Mouse (Mus musculus): ENCODE results near the gene Nfia. TPM values are rescaled to one million over a fixed set of nuclear protein-coding genes. Genes with fewer than 3 reads are reported as not detected.
A peak's percentile ranks its signal among the peaks of the same experiment; 100 is the strongest.

Nfia gene
- polyA plus RNA-seq, 1 experiment from 2014 or later = 45.4 TPM

DNA sequence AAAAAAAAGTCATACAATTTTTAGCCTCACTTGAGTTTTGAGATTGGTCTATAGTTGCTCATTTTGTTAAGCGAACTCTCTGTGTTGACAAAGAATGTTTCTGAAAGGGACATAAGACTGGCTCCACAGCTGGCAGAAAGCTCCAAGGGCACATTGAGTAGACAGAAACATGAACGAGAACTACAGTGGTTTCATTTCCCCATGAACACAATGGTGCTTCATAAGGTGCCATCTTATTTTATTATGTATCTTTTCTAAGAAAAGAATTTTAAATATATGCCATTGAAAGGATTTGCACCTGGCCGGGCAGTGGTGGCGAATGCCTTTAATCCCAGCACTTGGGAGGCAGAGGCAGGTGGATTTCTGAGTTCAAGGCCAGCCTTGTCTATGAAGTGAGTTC lies 337.4 kb downstream of the Nfia start:
- Histone ChIP-seq H3K36me3 (ENCODE audit: control insufficient read depth, insufficient read depth, low read length) (no peaks in the 10 kb centered on the region), H3K27me3 (ENCODE audit: control insufficient read depth, insufficient read depth, low read length) (peaks cover 6% of the 10 kb centered on the region; the same call in 1 of the 2 replicates), H3K9me3 (ENCODE audit: control insufficient read depth, low read length) (no peaks in the 10 kb centered on the region), H3K27ac (ENCODE audit: low read depth, low read length) (peak overlapping the region; percentile 96), H3K4me1 (replicated peaks; ENCODE audit: control insufficient read depth, insufficient read depth, low read length) (peaks cover 29% of the 10 kb centered on the region), H3K4me3 (ENCODE audit: low read depth, low read length) (no peak overlapping the region), H3K4me2 (ENCODE audit: low read depth, low read length, severe bottlenecking) (no peak overlapping the region), H3K9ac (ENCODE audit: low read length) (no peak overlapping the region; the same call in 1 of the 2 replicates)
- ATAC-seq (replicated peaks; ENCODE audit: low FRiP score) (no peak), DNase-seq (ENCODE audit: low spot score) (no peak)
- WGBS = 76% methylated on average over 4 of the region's 4 CpGs

DNA sequence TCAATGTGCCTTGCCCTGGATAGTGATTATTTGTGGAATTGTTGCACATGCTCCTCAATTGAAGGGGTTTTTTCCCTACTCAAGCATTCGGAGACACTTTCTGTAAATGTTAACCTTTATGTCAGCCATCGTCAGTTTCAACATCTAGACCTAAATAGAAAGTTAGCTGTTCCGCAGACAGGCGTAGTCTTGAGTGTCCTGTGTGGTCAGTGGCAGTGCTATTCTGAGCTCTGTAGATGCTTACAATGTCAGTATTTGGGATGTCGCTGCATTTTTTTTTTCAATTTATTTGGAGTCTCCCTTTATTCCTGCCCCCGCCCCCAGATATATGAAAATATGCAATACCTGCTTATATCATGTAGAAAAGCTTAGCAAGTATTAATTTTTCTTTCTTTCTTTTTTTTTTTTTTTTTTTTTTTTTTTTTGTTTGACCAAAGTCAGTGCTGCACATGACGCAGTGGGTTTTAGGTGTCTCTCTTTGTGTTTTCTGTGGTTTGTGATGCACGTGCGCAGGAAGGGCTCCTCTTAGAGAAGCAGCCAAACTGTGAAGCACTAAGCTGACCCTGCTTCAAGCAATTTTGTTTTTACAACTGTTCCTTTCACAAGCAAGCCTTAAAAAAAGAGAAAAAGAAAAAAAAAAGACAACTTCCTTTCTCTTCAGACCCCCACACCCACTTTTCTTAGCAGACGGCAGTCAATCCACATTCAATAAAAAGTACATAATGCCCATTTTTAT lies 340.9 kb downstream of the Nfia start:
- Histone ChIP-seq H3K4me1 (replicated peaks; ENCODE audit: control insufficient read depth, insufficient read depth, low read length) (peaks cover 12% of the 10 kb centered on the region; the same call in 1 of the 2 replicates), H3K36me3 (ENCODE audit: control insufficient read depth, insufficient read depth, low read length) (no peaks in the 10 kb centered on the region), H3K27ac (ENCODE audit: low read depth, low read length) (no peak overlapping the region), H3K4me3 (ENCODE audit: low read depth, low read length) (no peak overlapping the region), H3K9me3 (ENCODE audit: control insufficient read depth, low read length) (no peaks in the 10 kb centered on the region), H3K4me2 (ENCODE audit: low read depth, low read length, severe bottlenecking) (no peak overlapping the region), H3K27me3 (ENCODE audit: control insufficient read depth, insufficient read depth, low read length) (no peaks in the 10 kb centered on the region), H3K9ac (ENCODE audit: low read length) (no peak overlapping the region)
- DNase-seq (ENCODE audit: low spot score) (no peak), ATAC-seq (replicated peaks; ENCODE audit: low FRiP score) (no peak)
- 83% methylated on average over 10 of the region's 10 CpGs for WGBS

DNA sequence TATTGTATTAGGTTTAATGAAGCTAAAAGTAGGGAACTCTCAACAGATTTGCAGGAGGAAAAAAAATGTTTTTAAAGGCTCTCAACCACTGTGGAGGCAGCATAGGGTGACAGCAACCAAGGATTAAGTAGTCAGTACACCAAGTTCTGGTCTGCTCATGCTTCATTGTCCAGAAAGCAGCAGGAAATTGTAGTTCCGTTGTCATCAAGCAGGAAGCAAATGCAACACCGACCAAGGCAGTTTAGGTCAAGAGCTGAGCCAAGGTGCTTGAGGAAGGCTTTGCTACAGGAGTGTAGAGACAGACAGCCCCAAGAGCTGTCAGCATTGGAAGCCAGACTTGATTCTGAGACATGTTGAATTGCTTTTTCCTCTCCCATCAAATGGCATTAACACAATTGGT lies 342.4 kb downstream of the Nfia start:
- DNase-seq (ENCODE audit: low spot score) (no peak), ATAC-seq (replicated peaks; ENCODE audit: low FRiP score) (no peak)
- no peaks in the 10 kb centered on the region for H3K36me3 ChIP-seq (ENCODE audit: control insufficient read depth, insufficient read depth, low read length)
- no peak overlapping the region for H3K4me3 ChIP-seq (ENCODE audit: low read depth, low read length)
- WGBS = 86% methylated on average over 2 of the region's 2 CpGs
- H3K9ac ChIP-seq (ENCODE audit: low read length) = no peak overlapping the region
- no peaks in the 10 kb centered on the region for H3K9me3 ChIP-seq (ENCODE audit: control insufficient read depth, low read length)
- H3K27me3 ChIP-seq (ENCODE audit: control insufficient read depth, insufficient read depth, low read length) = no peaks in the 10 kb centered on the region
- no peak overlapping the region for H3K27ac ChIP-seq (ENCODE audit: low read depth, low read length)
- H3K4me2 ChIP-seq (ENCODE audit: low read depth, low read length, severe bottlenecking) = no peak overlapping the region
- peaks cover 2% of the 10 kb centered on the region; the same call in 1 of the 2 replicates for H3K4me1 ChIP-seq (replicated peaks; ENCODE audit: control insufficient read depth, insufficient read depth, low read length)

GRCm38 (mm10) chr4:98115401-98115800 lies 342.9 kb downstream of the Nfia start:
- ATAC-seq (replicated peaks; ENCODE audit: low FRiP score) (no peak), DNase-seq (ENCODE audit: low spot score) (no peak)
- no peak overlapping the region for H3K27ac ChIP-seq (ENCODE audit: low read depth, low read length)
- no peak overlapping the region for H3K4me3 ChIP-seq (ENCODE audit: low read depth, low read length)
- H3K36me3 ChIP-seq (ENCODE audit: control insufficient read depth, insufficient read depth, low read length) = no peaks in the 10 kb centered on the region
- no peaks in the 10 kb centered on the region for H3K27me3 ChIP-seq (ENCODE audit: control insufficient read depth, insufficient read depth, low read length)
- peaks cover 2% of the 10 kb centered on the region; the same call in 1 of the 2 replicates for H3K4me1 ChIP-seq (replicated peaks; ENCODE audit: control insufficient read depth, insufficient read depth, low read length)
- no peak overlapping the region for H3K4me2 ChIP-seq (ENCODE audit: low read depth, low read length, severe bottlenecking)
- no peak overlapping the region for H3K9ac ChIP-seq (ENCODE audit: low read length)
- H3K9me3 ChIP-seq (ENCODE audit: control insufficient read depth, low read length) = no peaks in the 10 kb centered on the region
- 87% methylated on average over 4 of the region's 4 CpGs for WGBS

DNA sequence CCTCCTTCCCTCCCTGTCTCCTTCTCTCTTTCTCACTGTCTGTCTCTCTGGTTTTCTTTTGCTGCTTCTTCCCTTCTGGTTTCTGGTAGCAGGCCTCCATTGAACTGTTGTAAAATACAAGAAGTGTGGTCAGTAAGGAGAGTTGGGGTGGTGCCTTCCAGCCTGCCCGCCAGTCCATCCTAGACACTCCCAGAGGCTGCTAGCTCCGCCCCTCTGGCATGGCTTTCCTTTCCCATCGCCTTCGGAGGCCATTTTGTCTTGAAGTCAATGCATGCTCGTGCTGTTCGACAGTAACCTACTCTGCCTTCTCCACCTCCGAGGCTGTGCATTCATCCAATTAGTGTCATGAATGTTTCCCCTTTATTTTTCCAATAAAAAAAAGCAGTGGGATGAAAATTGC lies 343.5 kb downstream of the Nfia start:
- ATAC-seq (replicated peaks; ENCODE audit: low FRiP score) (no peak), DNase-seq (ENCODE audit: low spot score) (peak; percentile 46)
- H3K4me2 ChIP-seq (ENCODE audit: low read depth, low read length, severe bottlenecking) = no peak overlapping the region
- H3K4me3 ChIP-seq (ENCODE audit: low read depth, low read length) = no peak overlapping the region
- H3K4me1 ChIP-seq (replicated peaks; ENCODE audit: control insufficient read depth, insufficient read depth, low read length) = peaks cover 2% of the 10 kb centered on the region; the same call in 1 of the 2 replicates
- no peaks in the 10 kb centered on the region for H3K36me3 ChIP-seq (ENCODE audit: control insufficient read depth, insufficient read depth, low read length)
- H3K27ac ChIP-seq (ENCODE audit: low read depth, low read length) = no peak overlapping the region
- no peak overlapping the region for H3K9ac ChIP-seq (ENCODE audit: low read length)
- 93% methylated on average over 7 of the region's 7 CpGs for WGBS
- no peaks in the 10 kb centered on the region for H3K9me3 ChIP-seq (ENCODE audit: control insufficient read depth, low read length)
- H3K27me3 ChIP-seq (ENCODE audit: control insufficient read depth, insufficient read depth, low read length) = no peaks in the 10 kb centered on the region

DNA sequence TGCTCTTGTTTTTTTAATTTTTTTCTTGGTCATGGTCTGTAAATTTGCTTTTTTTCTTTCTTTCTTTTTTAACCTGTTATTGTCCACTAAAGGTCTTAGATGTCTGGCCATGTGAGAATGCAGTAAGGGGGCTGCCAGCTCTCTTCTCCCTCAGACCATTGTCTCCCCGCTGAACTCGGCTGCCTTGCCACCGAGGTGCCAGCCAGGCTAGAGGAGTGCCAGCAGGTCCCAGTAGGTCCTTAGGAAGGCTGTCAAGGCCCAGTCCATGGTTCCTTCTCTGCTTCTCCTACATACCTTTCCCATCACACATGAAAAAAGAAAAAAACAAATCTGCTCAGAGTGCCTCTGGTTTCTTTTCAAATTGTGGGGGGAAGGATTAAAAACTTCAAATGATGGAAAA lies 345.6 kb downstream of the Nfia start:
- ATAC-seq (replicated peaks; ENCODE audit: low FRiP score) (no peak), DNase-seq (ENCODE audit: low spot score) (peak; percentile 51)
- Histone ChIP-seq H3K27ac (ENCODE audit: low read depth, low read length) (0 out of 2 replicates have a peak overlapping the region, but pooled peaks have one; percentile 2), H3K4me1 (replicated peaks; ENCODE audit: control insufficient read depth, insufficient read depth, low read length) (peaks cover 2% of the 10 kb centered on the region; the same call in 1 of the 2 replicates), H3K9ac (ENCODE audit: low read length) (no peak overlapping the region), H3K36me3 (ENCODE audit: control insufficient read depth, insufficient read depth, low read length) (no peaks in the 10 kb centered on the region), H3K9me3 (ENCODE audit: control insufficient read depth, low read length) (no peaks in the 10 kb centered on the region), H3K4me3 (ENCODE audit: low read depth, low read length) (no peak overlapping the region), H3K4me2 (ENCODE audit: low read depth, low read length, severe bottlenecking) (no peak overlapping the region), H3K27me3 (ENCODE audit: control insufficient read depth, insufficient read depth, low read length) (no peaks in the 10 kb centered on the region)
- 50% methylated on average over 3 of the region's 3 CpGs for WGBS

DNA sequence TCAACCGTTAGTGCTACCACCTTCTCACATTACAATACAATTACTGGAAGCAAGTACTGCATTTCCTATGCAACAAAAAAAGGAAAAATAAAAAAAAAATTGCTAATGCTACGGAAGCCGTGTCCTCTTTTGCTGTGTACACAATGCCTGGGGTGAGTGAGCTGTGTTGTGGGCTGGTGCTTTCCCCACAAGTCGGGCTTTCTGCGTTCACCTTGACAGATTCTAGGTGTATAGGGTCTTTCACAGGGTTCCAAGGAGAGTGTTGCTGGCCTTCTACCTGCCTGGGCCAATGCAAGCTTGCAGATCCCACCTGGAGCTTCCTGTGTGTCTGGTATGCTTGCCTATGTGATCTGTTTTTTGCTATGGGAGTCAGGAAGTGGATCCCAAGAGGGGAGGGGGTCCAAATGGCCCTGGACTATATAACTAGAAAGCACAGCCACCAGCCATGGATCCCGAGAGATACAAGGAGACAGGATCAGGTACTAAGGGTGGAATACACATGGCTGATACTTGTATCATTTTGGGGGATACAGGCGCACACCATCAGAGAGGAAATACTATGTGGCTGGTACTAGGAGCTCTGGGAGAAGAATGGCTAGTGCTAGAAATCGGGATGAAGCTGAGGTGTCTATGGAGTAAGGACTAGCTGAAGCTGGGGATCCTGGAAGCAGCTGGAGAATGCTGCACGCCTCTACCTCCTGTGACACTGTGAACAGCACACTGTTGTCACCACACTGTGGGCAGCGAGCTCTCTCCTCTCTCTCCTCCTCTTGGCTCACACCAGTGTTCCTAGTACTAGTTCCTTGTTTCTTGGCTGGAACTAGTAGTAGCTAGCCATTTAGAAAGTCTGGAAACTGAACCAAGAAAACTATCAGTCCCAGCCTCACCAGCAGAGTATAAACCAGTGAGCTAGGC lies 346.5 kb downstream of the Nfia start:
- Histone ChIP-seq H3K9ac (ENCODE audit: low read length) (no peak overlapping the region), H3K4me2 (ENCODE audit: low read depth, low read length, severe bottlenecking) (no peak overlapping the region), H3K36me3 (ENCODE audit: control insufficient read depth, insufficient read depth, low read length) (no peaks in the 10 kb centered on the region), H3K4me3 (ENCODE audit: low read depth, low read length) (no peak overlapping the region), H3K9me3 (ENCODE audit: control insufficient read depth, low read length) (no peaks in the 10 kb centered on the region), H3K4me1 (replicated peaks; ENCODE audit: control insufficient read depth, insufficient read depth, low read length) (peaks cover 2% of the 10 kb centered on the region; the same call in 1 of the 2 replicates), H3K27ac (ENCODE audit: low read depth, low read length) (no peak overlapping the region), H3K27me3 (ENCODE audit: control insufficient read depth, insufficient read depth, low read length) (no peaks in the 10 kb centered on the region)
- ATAC-seq (replicated peaks; ENCODE audit: low FRiP score) (0 out of 2 replicates have a peak, but pooled peaks have one; percentile 33), DNase-seq (ENCODE audit: low spot score) (peak; percentile 46)
- WGBS = 62% methylated on average over 10 of the region's 10 CpGs

DNA sequence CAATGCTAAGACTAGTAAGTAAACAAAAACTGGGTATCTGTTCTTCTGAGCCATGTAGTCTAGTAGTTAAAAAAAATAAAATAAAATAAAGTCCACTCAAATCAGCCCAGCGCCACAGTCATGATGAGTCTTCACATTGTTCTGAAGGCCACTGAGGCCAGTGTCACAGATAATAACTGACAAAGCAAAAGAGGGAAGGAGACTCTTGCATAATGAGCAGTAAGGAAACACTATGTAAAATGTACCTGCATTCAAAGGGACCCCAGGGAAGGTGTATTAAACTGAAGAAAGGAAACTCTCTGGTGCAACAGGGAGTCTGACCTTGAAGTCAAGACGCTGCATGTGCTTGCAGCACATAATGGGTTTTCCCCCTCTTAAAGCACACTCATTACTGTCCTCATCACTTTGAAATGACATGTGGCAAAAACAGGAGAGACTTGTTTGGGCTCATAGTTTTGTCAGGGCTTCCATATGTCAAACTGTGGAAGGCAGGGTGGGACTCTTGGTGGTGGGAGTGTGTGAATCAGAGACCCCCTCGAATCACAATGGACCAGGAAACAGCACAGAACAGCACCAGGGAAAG lies 347.5 kb downstream of the Nfia start:
- H3K9me3 ChIP-seq (ENCODE audit: control insufficient read depth, low read length) = no peaks in the 10 kb centered on the region
- no peak for DNase-seq (ENCODE audit: low spot score)
- no peak for ATAC-seq (replicated peaks; ENCODE audit: low FRiP score)
- H3K27me3 ChIP-seq (ENCODE audit: control insufficient read depth, insufficient read depth, low read length) = no peaks in the 10 kb centered on the region
- peaks cover 2% of the 10 kb centered on the region; the same call in 1 of the 2 replicates for H3K4me1 ChIP-seq (replicated peaks; ENCODE audit: control insufficient read depth, insufficient read depth, low read length)
- no peak overlapping the region for H3K9ac ChIP-seq (ENCODE audit: low read length)
- no peaks in the 10 kb centered on the region for H3K36me3 ChIP-seq (ENCODE audit: control insufficient read depth, insufficient read depth, low read length)
- no peak overlapping the region for H3K27ac ChIP-seq (ENCODE audit: low read depth, low read length)
- no peak overlapping the region for H3K4me2 ChIP-seq (ENCODE audit: low read depth, low read length, severe bottlenecking)
- H3K4me3 ChIP-seq (ENCODE audit: low read depth, low read length) = no peak overlapping the region
- WGBS = 78% methylated on average over 3 of the region's 3 CpGs
